Mouse (Mus musculus): ENCODE results near the gene Usp37. TPM values are rescaled to one million over a fixed set of nuclear protein-coding genes. Genes with fewer than 3 reads are reported as not detected.
A peak's percentile ranks its signal among the peaks of the same experiment; 100 is the strongest.

Gene Usp37
- total and polyA plus RNA-seq, 2 experiments, result 1.4 to 5.3 TPM

GRCm38 (mm10) chr1:74412711-74413110 lies 131.4 kb downstream of the Usp37 start:
- Histone ChIP-seq H3K27ac (replicated peaks; ENCODE audit: insufficient read depth, low read depth, low read length) (no peak overlapping the region), H3K79me2 (ENCODE audit: control insufficient read depth, insufficient read depth, low read length) (no peaks in the 10 kb centered on the region), H3K36me3 (ENCODE audit: control insufficient read depth, insufficient read depth, low read length) (no peaks in the 10 kb centered on the region), H3K9ac (ENCODE audit: low read depth, low read length) (no peak overlapping the region), H3K4me3 (ENCODE audit: insufficient read depth, low read depth, low read length) (no peak overlapping the region), H3K27me3 (ENCODE audit: control insufficient read depth, insufficient read depth, low read length) (no peaks in the 10 kb centered on the region), H3K4me1 (ENCODE audit: control insufficient read depth, insufficient read depth, low read length) (no peaks in the 10 kb centered on the region)
- no peak for DNase-seq (ENCODE audit: extremely low read depth, low read depth, low spot score)
- no peak for TF ChIP-seq POLR2A (IDR thresholded peaks at IDR 0.05; ENCODE audit: extremely low read depth, insufficient read depth, low read length)
- 83% methylated on average over 8 of the region's 8 CpGs for WGBS

GRCm38 (mm10) chr1:74411753-74412325 lies 132.2 kb downstream of the Usp37 start:
- H3K27ac ChIP-seq (replicated peaks; ENCODE audit: insufficient read depth, low read depth, low read length), result no peak overlapping the region
- H3K79me2 ChIP-seq (ENCODE audit: control insufficient read depth, insufficient read depth, low read length), result no peaks in the 10 kb centered on the region
- TF ChIP-seq CTCF (IDR thresholded peaks at IDR 0.05; ENCODE audit: low read depth, low read length) (no peak), POLR2A (IDR thresholded peaks at IDR 0.05; ENCODE audit: extremely low read depth, insufficient read depth, low read length) (no peak)
- H3K4me3 ChIP-seq (ENCODE audit: insufficient read depth, low read depth, low read length), result no peak overlapping the region
- 75% methylated on average over 2 of the region's 2 CpGs for WGBS
- no peak for DNase-seq (ENCODE audit: extremely low read depth, low read depth, low spot score)
- H3K36me3 ChIP-seq (ENCODE audit: control insufficient read depth, insufficient read depth, low read length), result no peaks in the 10 kb centered on the region
- no peaks in the 10 kb centered on the region for H3K4me1 ChIP-seq (ENCODE audit: control insufficient read depth, insufficient read depth, low read length)
- no peaks in the 10 kb centered on the region for H3K27me3 ChIP-seq (ENCODE audit: control insufficient read depth, insufficient read depth, low read length)
- no peak overlapping the region for H3K9ac ChIP-seq (ENCODE audit: low read depth, low read length)

- WGBS, result 75% methylated on average over 15 of the region's 15 CpGs
- no peaks in the 10 kb centered on the region for H3K27me3 ChIP-seq (ENCODE audit: control insufficient read depth, insufficient read depth, low read length)
- no peak within 1 kb of the TSS for H3K9ac ChIP-seq (ENCODE audit: low read depth, low read length)
- peaks cover 4% of the 10 kb centered on the region; the same call in 1 of the 2 replicates for H3K4me1 ChIP-seq (ENCODE audit: control insufficient read depth, insufficient read depth, low read length)
- no peaks in the 10 kb centered on the region for H3K79me2 ChIP-seq (ENCODE audit: control insufficient read depth, insufficient read depth, low read length)
- no peak for TF ChIP-seq POLR2A (IDR thresholded peaks at IDR 0.05; ENCODE audit: extremely low read depth, insufficient read depth, low read length)
- TF ChIP-seq CTCF (IDR thresholded peaks at IDR 0.05; ENCODE audit: low read depth, low read length), result no peak
- no peaks in the 10 kb centered on the region for H3K36me3 ChIP-seq (ENCODE audit: control insufficient read depth, insufficient read depth, low read length)
- DNase-seq (ENCODE audit: extremely low read depth, low read depth, low spot score), result no peak
- no peak within 1 kb of the TSS for H3K4me3 ChIP-seq (ENCODE audit: insufficient read depth, low read depth, low read length)
- no peak within 1 kb of the TSS for H3K27ac ChIP-seq (replicated peaks; ENCODE audit: insufficient read depth, low read depth, low read length)
Measured at GRCm38 (mm10) chr1:74408589-74409504, 135.2 kb downstream of the Usp37 start, which contains the start of gene Vil1. Vil1 (plus strand) TSS chr1:74409376.

- Histone ChIP-seq H3K9ac (ENCODE audit: low read depth, low read length) (no peak overlapping the region), H3K27me3 (ENCODE audit: control insufficient read depth, insufficient read depth, low read length) (no peaks in the 10 kb centered on the region), H3K27ac (replicated peaks; ENCODE audit: insufficient read depth, low read depth, low read length) (peak overlapping the region; percentile 58), H3K79me2 (ENCODE audit: control insufficient read depth, insufficient read depth, low read length) (no peaks in the 10 kb centered on the region), H3K4me3 (ENCODE audit: insufficient read depth, low read depth, low read length) (no peak overlapping the region), H3K4me1 (ENCODE audit: control insufficient read depth, insufficient read depth, low read length) (peaks cover 6% of the 10 kb centered on the region), H3K36me3 (ENCODE audit: control insufficient read depth, insufficient read depth, low read length) (no peaks in the 10 kb centered on the region)
- 23% methylated on average over 4 of the region's 4 CpGs for WGBS
- no peak for TF ChIP-seq CTCF (IDR thresholded peaks at IDR 0.05; ENCODE audit: low read depth, low read length)
- DNase-seq (ENCODE audit: extremely low read depth, low read depth, low spot score), result peak; percentile 76
Measured at GRCm38 (mm10) chr1:74404206-74404605, 139.9 kb downstream of the Usp37 start.

GRCm38 (mm10) chr1:74401015-74401702 lies 142.9 kb downstream of the Usp37 start:
- Histone ChIP-seq H3K4me1 (ENCODE audit: control insufficient read depth, insufficient read depth, low read length) (peaks cover 8% of the 10 kb centered on the region), H3K79me2 (ENCODE audit: control insufficient read depth, insufficient read depth, low read length) (no peaks in the 10 kb centered on the region), H3K4me3 (ENCODE audit: insufficient read depth, low read depth, low read length) (no peak overlapping the region), H3K27me3 (ENCODE audit: control insufficient read depth, insufficient read depth, low read length) (no peaks in the 10 kb centered on the region), H3K36me3 (ENCODE audit: control insufficient read depth, insufficient read depth, low read length) (no peaks in the 10 kb centered on the region), H3K27ac (replicated peaks; ENCODE audit: insufficient read depth, low read depth, low read length) (no peak overlapping the region), H3K9ac (ENCODE audit: low read depth, low read length) (no peak overlapping the region)
- DNase-seq (ENCODE audit: extremely low read depth, low read depth, low spot score), result no peak
- no peak for TF ChIP-seq CTCF (IDR thresholded peaks at IDR 0.05; ENCODE audit: low read depth, low read length)
- TF ChIP-seq POLR2A (IDR thresholded peaks at IDR 0.05; ENCODE audit: extremely low read depth, insufficient read depth, low read length), result no peak
- WGBS, result 46% methylated on average over 16 of the region's 16 CpGs

Measured in liver, adult 2 months (tissue).